Mouse (Mus musculus) cerebellum, postnatal 10 days (tissue): Measurements from ENCODE around the gene Ptcra.
"Not testable (repeated sequence)": the region's sequence is repeated elsewhere in the genome, so short reads cannot be mapped to it uniquely, and the experiment has no call there.

Source experiments
- DNase-seq, 2 experiments: peaks; one replicate each; pipeline ENCODE4 v3.0.0; 2021; ENCODE audit warnings: mixed read lengths in 2 of 2

The Ptcra gene

DNA sequence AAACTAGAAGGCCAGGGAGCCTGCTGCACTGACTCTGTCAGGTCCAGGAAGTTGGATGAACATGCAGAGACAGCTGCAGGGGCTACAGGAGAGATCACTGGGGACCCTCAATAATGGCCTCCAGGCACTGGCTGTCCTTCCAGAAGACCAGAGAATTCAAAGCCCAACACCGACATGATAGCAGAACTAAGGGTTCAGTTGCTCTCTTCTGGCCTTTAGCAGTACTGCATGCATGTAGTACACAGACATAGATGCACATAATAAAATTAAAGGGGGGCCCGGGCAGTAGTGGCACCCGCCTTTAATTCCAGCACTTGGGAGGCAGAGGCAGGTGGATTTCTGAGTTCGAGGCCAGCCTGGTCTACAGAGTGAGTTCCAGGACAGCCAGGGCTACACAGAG is 7.5 kb upstream of the Ptcra start:
- DNase-seq: peak; percentile 15 to 49

GRCm38 (mm10) chr17:46770546-46770945 is 7.0 kb upstream of the Ptcra start:
- DNase-seq: no peak

DNA sequence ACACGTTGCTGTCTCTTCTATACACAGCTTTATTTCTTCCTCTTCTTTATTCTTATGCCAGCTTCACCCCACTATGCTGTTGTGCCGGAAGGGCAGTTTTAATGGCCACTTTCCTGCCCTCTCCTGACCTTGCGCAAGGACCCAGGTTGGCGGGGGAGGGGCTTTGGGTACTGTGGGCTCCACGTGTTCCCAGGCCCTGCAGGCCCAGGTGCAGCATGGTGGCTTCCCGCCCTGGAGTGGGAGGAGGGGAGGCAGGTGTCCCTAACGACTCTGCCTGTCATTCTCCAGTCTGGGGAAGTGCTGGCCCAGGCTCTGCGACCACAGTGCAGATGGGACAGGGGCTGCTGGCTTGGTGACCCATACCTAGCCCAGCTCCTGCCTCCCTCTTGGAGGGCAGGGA is 4.4 kb upstream of the Ptcra start:
- DNase-seq: peak; percentile 40 to 48

DNA sequence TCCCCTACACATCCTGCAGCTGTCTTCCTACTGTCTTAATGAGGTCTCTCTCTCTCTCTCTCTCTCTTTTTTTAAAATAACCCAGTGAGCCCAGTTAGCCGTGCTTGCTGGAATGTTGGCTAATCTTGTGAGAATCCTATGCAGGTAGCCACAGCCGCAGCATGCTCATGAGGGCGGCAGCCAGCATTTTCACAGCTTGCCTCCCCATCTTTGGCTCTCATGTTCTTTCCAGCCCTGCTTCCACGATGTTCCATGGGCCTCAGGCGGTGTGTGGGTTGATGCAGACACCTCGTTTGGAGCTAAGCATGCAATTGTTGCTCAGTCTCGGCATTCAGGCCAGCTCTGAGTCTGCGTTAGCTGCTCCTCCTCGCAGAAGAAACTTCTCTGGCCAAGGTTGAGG is 1.4 kb upstream of the Ptcra start:
- DNase-seq: not testable (repeated sequence)

- DNase-seq: no peak
These were observed 4.8 kb downstream of the Ptcra start for GRCm38 (mm10) chr17:46758753-46759152.

DNA sequence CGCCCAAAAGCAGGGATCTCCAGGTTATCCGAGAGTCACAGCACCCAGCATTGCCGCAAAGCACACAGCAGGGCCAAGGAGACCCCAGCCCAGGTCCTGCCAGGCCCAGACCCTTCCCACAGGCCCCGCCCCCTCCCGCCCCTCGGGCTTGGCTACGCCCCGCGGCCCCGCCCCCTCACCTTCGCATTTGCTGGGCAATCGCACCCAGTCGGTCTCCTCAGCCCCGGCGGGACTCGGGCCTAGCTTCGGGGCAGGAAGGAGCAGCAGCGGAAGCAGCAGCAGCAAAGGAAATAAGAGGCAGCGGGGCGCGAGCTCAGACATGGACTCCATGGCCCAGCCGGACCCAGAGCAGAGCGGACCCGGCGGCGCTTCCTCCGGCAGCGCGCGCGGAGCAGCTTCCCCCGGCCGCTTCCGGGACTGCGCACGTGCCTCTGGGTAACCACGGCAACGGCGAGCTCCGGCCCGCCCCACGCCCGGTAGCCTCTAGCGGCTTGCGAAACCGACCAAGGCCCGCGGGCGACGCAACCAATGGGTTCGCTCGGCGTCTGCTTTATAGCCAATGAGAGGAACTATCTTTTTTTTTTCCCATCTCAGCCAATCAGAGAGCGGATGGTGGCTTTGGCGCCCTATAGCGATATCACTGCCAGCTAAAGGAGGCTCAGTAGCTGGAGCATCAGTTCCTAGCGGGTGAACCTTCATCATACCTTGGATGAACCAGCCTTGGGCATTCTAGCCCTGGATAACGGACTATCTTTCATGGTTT is 11.5 kb downstream of the Ptcra start, which contains the start of gene Cnpy3:
Gene Cnpy3 (minus strand): TSS at position 421 of the 763 bp plus-strand sequence.
- peak; percentile 98 to 99 for DNase-seq

GRCm38 (mm10) chr17:46751056-46751793 is 12.3 kb downstream of the Ptcra start:
- DNase-seq: peak in 1 of 2 experiments; percentile 19

GRCm38 (mm10) chr17:46750580-46750979 is 12.9 kb downstream of the Ptcra start:
- DNase-seq: no peak

- no peak for DNase-seq
These were observed 14.2 kb downstream of the Ptcra start for GRCm38 (mm10) chr17:46749282-46749681.

- no peak for DNase-seq
These were observed 15.7 kb downstream of the Ptcra start for GRCm38 (mm10) chr17:46747806-46748205.

DNA sequence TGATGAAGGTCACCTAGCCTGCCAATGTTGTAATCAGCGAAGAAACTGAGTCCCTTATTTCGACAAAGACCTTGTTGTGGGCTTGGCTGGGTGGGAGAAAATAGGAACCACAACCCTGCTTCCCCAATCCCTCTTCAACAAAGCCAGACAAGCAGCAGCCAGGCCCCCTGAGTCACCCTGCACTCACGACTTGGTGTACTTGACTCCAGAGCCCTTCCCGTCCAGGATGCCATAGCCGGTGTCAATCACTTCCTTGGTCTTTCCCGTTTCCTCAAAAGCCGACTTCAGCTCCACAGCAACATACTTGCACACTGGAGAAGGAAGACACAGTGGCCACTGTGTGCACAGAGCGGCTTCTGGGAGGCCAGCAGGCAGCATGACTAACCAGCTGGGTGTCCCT is 16.3 kb downstream of the Ptcra start:
- no peak for DNase-seq

DNA sequence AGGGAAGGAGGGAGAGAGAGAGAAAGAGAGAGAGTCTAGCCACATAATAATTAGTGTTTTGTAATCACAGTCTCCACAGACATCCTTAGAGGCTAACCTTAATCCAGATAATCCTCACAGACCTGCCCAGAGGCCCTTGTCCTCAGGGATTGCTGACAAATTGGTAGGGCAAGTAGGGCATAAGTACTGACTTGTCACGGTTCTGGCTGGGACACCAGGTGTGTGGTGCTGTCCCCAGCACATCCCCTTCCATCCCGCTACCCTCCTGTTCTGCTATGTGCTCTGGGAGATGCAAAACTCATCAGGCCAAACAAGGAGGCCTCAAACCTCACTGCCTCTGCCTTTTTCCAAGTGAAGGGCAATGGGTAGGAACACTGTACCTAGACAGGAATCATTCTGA is 18.0 kb downstream of the Ptcra start:
- DNase-seq: no peak

- DNase-seq: peak; percentile 29 to 30
These were observed 20.5 kb downstream of the Ptcra start for GRCm38 (mm10) chr17:46742986-46743385.

- DNase-seq: no peak
These were observed 22.2 kb downstream of the Ptcra start for GRCm38 (mm10) chr17:46741305-46741704.

DNA sequence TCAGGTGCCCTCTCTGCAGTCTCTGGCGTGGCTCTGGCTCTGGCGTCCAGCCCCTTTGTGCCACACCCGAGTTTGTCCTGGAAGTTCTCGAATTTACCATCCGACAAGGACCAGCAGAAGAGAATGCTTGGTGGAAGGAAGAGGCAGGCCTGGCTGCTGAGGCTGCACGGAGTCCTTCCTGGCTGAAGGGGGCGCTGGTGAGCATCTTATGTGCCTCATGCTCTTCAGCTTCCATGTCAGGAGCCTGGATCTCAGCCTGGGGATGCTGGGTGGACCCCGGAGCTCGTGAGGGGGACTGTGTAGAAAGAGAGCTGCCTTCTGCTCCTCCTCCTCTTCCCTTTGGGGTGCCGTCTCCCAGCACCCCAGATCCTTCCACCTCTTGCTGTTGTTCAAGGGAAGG is 27.4 kb downstream of the Ptcra start:
- peak; percentile 45 to 54 for DNase-seq

GRCm38 (mm10) chr17:46735287-46735686 is 28.2 kb downstream of the Ptcra start:
- no peak for DNase-seq

- DNase-seq: no peak
These were observed 29.5 kb downstream of the Ptcra start for GRCm38 (mm10) chr17:46734055-46734454.

GRCm38 (mm10) chr17:46728904-46729318 is 34.6 kb downstream of the Ptcra start, which contains the start of gene Gnmt:
Gene Gnmt, minus strand, starts transcription at chr17:46729168.
- peak; percentile 90 to 91 for DNase-seq

- no peak for DNase-seq
These were observed 35.0 kb downstream of the Ptcra start for GRCm38 (mm10) chr17:46728496-46728895.

DNA sequence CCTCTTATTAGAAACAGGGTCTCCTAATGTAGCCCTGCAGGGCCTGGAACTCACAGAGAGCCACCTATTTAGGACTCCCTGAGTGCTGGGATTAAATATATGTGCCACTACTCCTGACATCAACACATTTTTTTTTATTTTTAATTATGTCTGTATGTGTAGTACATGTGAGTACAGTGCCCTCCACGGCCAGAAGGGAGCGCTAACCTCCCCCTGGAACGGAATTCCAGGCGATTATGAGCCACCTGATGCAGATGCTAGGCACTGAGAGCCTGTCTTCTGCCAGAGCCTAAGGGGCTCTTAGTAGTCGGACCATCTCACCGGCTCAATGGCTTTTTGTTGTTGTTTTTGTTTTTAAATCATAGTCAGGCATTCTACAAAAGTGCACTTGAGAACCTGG is 35.5 kb downstream of the Ptcra start:
- peak; percentile 63 to 77 for DNase-seq

DNA sequence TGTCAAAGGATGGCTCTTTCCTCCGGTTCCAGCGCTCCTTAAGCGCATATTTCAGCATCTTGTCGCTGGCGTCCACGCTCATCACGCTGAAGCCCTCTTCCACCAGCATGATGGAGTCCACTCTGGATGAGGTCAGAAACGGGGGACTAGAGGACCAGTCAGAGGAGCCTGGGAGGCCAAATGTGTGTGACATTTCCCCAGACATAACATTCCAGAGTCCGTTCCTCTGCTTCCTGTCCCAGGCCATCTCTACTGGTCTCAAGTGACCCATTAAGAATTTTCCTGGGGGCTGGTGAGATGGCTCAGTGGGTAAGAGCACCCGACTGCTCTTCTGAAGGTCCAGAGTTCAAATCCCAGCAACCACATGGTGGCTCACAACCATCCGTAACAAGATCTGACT is 36.2 kb downstream of the Ptcra start:
- no peak for DNase-seq

- DNase-seq: peak; percentile 80 to 87
These were observed 37.5 kb downstream of the Ptcra start for GRCm38 (mm10) chr17:46725731-46726645.

DNA sequence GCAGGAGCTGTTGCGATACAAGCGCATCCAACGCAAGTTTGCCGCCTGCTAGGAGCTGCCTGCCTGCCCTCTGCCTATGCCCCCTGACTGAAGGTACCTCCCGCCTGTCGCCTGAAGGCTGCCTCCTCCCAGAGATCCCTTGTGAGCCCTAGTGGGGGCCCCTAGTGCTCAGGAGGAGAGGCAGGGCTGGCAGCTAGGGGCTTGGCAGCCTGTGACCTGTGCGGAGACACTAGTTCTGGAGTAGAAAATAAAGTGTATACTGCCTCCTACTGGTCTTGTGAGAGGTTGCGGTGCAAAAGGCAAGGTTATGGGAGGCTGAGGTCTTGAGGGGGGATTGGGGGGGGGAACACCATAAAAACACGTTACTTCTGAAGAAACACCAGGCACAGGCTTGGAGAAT is 38.2 kb downstream of the Ptcra start:
- peak; percentile 67 to 75 for DNase-seq
